Mouse (Mus musculus) bone marrow macrophage, adult 2 months (primary cell): Measurements from ENCODE around the gene 4930544G11Rik.

Experiments
- CTCF ChIP-seq: IDR thresholded peaks from 2 replicates; pipeline ENCODE4 v1.5.1; 2012; ENCODE audit warnings: low read depth, mild to moderate bottlenecking, low read length, moderate library complexity
- POLR2A ChIP-seq: IDR thresholded peaks from 2 replicates; pipeline ENCODE4 v1.6.1; 2012; ENCODE audit warnings: mild to moderate bottlenecking, low read depth, low read length, borderline replicate concordance

DNA sequence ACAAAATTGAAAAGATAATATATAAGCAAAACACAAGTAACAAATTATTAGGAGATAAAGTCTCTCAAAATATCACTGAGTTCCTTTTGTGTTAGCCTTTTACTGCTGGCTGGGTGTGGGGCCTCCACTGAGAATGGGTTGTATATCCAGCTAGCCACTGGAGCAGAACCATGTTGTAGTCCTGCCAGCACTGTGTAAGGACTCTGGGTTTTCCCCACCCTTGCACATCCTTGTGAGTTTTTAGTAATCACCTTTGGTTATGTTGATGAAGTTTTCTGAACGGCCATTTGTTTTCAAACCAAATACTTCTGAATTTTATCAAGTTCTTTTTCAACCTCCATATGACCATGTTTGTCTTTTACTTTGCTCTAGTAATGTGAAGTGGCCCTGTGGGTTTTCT lies 21.9 kb upstream of the 4930544G11Rik start:
- TF ChIP-seq POLR2A (no peak), CTCF (no peak)
